Mouse (Mus musculus) spleen, postnatal 14 days (tissue): Measurements from ENCODE around the gene Eml2.

Experiments
- DNase-seq, 2 experiments: peaks; one replicate each; pipeline ENCODE4 v3.0.0; 2021 to 2022; ENCODE audit warnings: low spot score in 2 of 2

Gene Eml2

DNA sequence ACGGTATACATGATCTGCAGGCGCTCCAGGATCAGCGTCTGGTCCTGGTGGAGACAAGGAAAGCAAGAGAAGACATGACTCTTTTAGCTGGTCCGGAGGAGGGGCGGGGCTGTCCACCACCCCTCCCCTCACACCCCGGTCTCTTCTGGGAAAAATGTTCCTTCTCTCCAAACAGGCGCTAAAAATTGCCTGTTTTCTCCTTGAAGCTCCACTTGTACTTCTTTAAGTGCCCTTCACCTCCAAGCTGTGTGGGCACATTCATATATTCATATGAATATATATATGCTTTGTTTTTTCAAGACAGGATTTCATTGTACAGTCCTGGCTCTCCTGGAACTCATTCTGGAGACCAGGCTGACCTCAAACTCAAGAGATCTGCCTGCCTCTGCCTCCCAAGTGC, 13.3 kb upstream of the Eml2 start:
- no peak for DNase-seq

DNA sequence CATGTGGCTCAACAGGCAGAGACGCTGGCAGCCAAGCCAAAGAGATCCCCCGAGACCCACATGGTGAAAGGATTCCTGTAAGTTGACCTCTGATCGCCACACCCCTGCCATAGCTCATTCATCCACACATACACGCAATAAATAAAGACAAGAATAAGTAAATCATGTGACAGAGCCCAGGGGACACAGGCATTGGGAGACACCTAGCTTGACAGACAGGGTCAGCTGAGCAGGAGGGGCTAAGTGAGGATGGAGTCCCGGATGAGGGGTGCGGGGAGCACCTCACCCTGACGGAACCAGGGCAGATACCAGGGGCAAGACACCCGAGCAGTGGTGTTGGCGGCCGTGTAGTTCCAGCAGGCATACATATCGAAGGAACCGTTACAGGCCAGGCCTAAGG, 12.5 kb upstream of the Eml2 start:
- no peak for DNase-seq

DNA sequence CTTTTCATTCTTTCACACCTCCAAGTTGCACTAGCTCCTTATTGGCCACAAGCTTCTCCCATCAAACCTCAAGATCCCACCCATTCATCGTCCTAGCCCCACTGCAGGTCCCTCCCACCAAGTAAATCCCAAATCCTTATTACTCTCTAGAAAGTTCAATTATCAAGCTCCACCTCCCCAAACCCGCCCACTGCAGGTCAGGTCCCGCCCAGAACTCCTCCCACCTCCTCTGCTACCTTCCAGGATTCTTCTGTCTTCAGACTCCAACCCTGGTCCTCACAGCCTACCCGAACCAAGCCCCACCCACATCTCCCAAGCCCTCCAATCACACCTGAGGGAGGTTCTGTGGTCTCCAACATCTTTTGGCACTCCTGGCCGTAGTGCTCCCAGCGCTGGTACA, 12.0 kb upstream of the Eml2 start:
- DNase-seq = no peak

DNA sequence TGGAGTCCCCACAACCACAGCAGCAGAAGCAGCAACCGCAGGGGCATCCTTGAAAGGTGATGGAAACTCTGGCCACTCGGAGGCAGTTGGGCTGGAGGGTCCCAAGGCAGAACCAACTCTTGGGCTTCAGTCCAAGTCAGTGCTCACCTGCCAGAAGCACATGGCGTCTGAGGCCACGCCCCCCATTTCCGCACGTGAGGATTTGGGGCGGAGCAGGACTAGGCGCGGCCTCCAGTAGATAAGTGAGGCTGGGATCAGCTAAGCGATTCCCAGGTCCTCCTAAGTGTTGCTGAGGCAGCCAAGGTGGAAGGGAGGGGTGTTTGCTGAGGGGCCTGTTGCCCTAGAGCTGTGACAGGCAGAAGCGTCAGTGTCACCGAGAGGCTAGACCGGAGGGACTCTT, 11.2 kb upstream of the Eml2 start:
- no peak for DNase-seq

DNA sequence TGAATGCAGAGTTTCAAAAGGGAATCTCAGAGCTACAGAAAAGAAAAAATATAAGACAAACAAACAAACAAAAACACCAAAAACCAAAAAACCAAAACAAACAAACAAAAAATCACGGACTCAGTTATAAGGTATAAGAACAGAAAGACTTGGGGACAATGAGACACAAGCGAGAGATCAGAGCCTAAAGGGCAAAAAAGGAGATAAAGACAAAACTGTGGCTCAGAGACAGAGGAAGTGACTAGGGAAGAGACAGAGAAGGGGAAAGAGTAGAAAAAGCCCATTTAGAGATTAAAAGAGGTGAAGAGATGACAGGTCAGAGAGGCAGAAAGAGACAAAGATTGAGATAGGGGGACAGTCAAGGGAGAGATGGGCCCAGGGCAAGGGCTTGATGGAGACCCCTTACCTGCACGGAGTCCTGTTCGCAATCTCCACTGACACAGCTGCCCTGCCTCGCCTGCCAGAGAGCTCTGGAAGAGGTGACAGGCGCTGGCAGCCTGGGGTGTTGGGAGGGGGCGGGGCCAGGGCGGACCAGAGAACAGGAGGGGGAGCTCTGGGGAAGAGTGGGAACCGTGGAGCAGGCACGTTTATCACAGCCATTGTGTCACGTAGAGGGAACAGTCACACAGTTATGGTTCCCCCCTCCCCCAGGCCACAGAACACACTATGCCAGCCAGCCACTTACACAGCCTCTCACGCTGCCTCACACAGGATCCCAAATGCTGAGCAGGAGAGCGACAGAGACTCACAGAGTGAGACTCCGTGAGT, 10.4 kb upstream of the Eml2 start, which contains the start of gene Gipr:
Gene Gipr, minus strand, starts transcription at position 472 of the 768 bp plus-strand sequence.
- DNase-seq = no peak

DNA sequence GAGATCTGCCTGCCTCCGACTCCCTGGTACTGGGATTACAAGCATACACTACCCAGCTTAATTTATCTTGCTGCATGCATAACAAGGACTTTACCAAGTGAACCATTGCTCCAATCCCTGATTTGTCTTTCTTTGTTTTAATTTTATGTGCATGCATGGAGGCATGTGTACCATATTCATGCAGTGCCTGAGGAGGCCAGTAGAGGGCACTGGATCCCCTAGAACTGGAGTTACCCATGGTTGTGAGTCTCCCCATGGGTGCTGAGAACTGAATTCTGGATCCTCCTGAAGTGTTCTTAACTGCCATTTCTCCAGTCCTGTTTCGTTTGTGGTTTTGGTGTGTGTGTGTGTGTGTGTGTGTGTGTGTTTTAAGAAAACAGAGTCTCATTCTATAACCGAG, 9.2 kb upstream of the Eml2 start:
- no peak for DNase-seq

DNA sequence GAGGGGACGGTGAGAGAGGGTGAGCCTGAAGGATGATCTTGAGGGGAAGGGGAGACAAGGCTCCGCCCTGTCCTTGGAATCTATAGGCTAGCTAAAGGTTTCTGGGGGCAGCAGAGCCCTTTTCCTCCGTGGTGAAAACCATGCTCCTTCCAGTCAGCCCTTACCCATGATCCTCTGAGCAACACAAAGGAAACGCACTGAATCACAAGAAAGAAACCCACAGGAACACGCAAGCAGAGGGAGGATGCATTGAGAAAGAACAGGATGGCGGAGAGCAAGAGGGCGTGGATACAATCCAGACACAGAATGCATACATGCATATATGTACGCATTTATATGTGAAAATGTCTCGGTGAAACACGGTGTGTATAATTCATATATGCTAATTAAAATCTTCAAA, 6.7 kb upstream of the Eml2 start:
- DNase-seq = no peak

DNA sequence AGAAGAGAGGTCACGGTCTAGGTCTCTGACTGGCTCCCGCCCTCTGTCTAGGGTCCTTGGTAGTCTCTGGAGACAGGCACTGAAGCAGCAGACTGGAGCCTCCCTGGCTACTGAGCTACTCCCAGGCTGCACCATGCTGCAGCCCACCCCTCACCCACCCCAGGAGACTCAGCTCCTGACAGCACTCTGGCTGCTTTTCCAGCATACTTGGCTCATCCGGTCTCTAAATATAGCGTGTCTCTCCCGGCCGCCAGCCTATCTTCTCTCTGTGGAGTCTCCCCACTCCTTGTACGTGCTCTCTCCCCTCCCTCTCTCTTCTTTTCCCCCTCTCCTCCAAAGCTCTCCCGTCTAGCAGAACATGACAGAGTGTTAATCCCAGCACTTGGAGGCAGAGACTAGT, 6.1 kb upstream of the Eml2 start:
- DNase-seq = no peak

DNA sequence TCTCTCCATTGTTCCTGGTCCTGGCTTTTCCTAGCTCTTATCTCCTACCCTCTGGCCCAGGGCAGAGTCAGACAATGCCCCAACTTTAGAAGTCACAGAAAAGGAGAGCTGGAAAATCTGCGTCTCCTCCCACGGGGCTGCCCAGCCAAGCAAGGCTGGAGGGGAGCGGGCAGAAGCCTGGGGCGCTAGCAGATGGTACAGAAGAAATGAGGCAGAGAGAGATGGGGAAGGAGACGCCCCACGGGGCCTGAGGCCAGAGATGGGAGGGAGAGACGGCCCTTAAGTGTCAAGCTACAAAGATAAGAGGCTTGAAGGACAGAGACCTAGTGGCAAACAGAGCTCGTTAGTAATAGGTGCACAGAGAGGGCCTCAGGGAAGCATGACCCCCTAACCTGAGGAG, 4.4 kb upstream of the Eml2 start:
- no peak for DNase-seq

DNA sequence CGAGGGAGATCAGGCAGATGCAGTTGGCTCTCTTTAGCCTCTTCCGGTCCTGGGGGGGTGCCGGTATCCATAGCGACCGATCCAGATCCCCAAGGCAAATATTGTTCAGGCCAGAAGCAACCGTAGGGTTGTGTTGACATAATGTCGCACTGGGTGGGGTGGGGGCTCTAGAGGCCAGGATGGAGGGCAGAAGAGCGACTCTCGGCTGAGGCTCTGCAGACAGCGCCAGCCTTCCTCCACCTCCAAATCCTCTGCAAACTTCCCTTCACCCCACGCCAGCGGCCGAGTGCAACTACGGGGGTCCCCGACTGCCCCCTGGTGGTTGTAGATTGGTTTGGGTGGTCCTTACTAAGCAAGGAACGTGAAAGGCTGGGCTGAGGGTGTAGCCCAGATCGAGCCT, 3.3 kb upstream of the Eml2 start:
- DNase-seq = peak; percentile 54 to 75

DNA sequence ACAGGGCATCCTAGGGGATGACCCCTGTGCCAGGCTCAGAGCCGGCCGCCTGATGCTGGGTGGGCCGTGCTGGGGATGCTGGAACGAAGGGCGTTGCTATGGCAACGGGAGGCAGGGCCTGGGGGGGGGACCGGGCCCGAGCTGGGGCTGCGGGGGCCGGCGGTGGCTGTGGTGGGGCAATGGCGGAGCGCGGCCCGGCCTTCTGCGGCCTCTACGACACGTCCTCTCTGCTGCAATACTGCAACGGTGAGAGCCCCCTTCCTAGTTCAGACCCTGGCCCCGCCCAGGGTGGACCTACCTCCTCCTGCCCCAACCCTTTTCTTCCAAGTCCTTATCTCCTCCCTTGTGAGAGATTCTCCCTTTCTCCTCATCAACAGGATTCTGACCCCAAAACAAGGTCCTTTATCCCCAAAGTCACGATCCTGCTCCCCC, 311 bp downstream of the Eml2 start:
- no peak for DNase-seq

DNA sequence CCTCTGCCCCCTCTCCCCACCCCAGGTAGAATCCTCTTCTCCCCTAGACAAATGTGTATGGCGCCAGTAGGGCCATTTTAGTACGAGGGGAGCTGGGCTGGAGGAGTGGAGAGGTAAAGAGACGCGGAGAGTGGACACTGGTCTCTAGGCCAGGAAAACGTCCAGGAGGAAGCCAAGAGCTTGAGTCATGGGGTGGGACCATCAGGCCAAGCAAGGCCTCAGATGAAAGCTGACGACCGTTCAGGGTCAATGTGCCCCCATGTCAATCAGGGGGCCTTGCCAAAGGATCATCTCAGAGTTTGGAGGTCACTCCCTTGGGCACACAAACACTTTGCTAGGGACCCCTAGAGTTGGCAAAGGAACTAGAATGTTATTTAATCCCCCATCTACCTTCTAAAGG, 995 bp downstream of the Eml2 start:
- DNase-seq = no peak

DNA sequence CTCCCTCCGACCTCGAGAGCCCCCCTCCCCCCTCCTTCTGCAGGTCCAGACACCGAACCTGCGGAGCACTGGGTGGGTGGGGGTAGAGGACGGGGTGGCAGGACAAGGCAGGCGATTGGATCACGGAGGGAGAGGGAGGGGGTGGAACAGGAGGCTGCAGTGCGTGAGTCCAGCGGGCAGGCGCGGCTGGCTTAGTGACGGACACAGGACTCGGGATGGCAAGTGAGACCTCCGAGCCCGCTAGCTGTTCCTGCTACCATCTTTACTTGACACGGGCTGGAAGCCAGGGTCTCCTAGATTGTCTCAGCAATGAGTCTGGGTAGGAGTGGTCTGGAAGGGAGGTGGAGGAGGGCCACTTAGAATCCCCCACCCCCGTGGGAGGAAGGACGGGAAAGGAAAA, 1.8 kb downstream of the Eml2 start:
- DNase-seq = no peak

DNA sequence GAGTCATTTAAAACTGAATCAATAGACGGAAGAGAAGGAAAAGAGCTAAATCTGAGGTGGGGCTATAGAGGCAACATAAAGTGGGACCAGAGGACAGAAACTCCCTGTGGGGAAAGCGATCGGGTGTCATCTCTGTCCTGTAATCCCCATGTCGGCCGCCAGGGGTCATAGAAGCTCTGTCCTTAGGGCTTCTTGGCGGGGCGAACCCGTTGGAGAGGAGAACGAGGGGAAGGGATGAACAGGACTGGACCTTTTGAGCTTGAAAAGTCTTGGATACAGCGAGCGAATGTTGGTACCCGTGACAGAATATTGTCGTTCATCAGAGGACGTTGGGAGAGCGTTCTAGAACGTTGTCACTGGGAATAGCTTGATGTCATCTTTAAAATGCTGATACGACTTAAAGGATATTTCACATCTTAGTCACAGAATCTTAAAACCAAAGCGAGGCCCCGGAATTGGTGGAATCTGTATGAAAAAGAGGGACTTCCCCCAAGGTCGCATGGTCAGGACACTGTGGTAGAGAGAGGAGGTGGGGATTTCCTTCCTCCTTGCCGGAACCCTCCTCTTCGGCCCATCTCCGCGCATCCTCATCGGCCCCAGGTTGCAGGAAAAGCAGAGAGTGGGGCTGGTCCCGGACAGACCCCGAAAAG, 2.3 kb downstream of the Eml2 start:
- peak; percentile 59 to 75 for DNase-seq

DNA sequence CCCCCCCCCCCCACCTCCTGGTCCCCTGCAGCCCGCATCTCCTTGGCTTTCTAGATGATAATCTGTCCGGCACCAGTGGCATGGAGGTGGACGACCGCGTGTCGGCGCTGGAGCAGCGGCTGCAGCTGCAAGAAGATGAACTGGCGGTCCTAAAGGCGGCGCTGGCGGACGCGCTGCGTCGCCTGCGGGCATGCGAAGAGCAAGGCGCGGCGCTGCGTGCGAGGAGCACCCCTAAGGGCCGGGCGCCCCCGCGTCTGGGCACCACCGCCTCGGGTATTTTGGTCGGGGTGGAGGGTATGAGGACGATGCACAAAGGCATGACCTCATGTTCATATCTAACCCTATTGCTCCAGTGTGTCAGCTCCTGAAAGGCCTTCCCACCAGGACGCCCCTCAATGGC, 3.0 kb downstream of the Eml2 start:
- peak in 1 of 2 experiments; percentile 52 for DNase-seq

DNA sequence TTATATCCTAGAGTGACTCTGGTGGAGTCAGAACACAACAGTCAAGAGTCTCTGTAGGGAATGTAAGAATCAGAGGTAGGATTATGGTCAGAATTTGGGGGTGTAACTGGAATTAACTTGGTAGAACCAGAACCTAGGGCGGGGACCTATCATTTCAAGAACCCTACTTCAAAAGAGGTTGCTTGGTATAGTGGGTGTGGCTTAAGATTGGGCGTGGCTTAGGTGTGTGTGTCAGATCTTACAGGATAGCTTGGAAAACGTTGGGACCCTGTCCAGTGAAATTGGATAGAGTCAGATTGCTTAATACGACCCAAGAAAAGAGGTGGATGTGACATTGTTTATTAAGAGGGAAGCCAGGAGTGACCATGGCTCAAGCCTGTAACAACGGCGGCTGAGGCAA, 3.7 kb downstream of the Eml2 start:
- DNase-seq = no peak

DNA sequence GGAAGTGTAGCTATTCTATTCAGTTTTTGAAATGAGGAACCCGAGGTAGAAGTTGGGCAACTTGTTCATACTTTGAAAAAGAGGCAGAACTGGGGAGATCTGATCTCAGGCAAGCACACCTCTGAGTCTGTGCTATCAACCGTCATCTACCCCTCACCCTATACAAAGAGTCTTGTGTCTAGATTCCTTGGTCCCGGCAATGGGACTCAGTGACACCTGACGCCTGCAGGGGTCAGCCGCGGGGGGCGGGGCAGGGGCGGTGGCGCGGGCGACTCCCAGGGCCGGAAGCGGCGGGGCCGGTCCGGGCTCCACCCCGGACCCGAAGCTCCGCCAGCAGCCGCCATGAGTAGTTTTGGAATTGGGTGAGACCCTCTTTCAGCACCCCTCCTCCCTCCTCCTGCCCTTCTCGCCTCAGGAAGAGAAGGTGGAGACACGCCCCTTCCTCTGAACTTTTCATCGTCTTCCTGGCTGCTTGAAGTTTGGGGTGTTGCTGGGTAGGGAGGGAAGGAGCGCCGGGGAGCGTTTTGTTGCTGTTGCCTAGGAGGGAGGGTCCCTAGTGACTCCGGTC, 4.7 kb downstream of the Eml2 start:
- no peak for DNase-seq

DNA sequence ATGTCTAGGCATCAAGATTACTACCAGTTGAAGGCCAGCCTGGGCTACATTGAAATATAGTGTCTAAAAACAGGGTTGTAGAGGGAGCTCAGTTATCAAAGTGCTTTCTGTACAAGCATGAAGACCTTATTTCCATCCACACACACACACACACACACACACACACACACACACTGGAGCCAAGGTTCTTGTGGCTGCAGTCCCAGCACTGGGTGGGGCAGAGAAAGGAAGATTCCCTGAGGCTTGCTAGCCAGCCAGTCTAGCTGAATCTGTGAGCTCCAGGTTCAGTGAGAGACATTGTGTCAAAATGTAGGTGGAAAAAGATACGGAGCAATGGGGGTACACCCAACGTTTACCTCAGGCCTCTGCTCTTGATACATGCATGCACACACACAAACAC, 8.0 kb downstream of the Eml2 start:
- no peak for DNase-seq

DNA sequence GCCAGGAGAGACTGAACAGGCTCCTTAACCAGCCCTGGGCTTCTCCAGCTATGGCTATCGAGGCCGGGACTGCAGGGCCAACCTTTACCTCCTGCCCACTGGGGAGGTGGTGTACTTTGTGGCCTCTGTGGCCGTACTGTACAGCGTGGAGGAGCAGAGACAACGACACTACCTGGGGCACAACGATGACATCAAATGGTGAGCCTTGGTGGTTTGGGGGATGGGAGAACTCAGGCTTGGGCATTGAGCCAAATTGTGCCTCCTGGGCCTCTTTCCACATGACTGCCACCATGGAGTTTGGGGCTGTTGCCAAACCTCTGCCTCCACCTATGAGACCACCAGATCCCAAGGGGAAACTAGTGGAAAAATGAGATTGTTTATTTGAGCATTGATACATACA, 8.5 kb downstream of the Eml2 start:
- DNase-seq = no peak

DNA sequence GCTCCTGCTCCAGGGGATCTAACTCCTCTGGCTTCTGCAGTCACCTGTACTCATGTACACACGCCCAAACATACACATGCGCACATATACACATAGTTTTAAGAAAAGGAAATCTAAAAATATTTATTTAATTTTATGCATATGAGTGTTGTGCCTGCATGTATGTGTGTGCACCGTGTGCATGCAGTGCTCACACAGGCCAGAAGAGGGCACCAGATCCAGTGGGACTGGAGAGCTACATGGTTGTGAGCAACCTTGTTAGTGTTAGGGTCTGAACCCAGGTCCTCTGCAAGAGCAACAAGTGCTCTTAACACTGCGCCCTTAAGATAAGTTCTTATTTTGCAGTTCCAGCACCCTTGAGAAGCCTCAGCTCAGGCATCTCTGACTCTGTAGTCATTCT, 18.5 kb downstream of the Eml2 start:
- DNase-seq = no peak

DNA sequence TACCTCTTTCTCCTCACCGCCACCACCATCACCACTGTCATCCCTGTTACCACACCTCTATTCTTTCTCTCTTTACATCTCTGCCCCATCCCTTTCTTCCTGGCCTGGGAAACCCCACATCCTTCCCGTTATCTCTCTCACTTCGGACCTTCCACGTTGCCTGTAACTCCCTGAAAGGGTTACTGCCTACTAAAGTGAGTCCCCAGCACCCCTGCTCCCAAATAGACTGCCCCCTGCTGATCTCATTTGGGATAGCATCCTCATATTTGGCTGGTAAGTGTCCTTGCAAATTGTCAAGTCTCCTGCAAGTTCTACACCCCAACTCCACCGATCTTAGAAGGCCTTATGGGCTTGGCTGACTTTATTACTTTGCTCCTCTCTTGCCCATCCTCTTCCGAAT, 20.5 kb downstream of the Eml2 start:
- DNase-seq = peak in 1 of 2 experiments; percentile 31

DNA sequence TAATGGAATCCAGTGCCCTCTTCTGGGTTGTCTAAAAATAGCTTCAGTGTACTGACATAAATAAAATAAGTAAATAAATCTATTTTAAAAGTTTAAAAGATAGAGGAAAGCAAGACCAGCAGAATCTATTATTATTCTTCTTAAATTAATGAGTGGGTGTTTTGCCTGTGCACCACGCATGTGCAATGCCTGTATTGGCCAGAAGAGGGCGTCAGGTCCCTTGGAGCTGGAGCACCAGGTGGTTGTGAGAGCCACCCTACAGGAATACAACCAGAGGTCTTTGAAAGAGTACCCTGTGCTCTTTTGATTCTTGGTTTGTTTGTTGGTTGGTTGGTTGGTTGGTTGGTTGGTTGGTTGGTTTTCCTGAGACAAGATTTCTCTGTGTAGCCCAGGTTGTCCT, 21.8 kb downstream of the Eml2 start:
- peak in 1 of 2 experiments; percentile 44 for DNase-seq

DNA sequence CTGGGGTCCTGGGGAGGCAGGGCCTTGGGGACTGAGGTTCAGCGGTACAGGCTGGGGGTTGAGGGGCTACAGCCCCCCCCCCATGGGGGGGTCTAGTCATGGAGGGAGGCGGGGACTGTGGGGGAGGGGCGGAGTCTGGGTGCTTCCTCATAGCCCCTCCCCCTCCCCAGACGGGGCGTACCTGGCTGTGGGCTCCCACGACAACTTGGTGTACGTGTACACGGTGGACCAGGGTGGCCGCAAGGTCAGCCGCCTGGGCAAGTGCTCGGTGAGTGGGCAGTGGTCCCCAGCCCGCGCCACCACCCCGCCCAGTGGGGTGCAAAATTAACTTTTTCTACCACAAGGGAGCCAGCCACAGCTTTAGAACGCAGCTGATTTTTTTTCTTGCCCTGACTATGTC, 25.4 kb downstream of the Eml2 start:
- no peak for DNase-seq
